Mouse (Mus musculus) midbrain, postnatal 0 days (tissue): ENCODE results near the gene Cmah. TPM values are rescaled to one million over a fixed set of nuclear protein-coding genes. Genes with fewer than 3 reads are reported as not detected.

ENCODE experiments used
- ATAC-seq: fragments of 200-750 bp; cut with Nextera tagmentation; 2 replicates; pipeline ENCODE4 v1.8.0; 2017; ENCODE audit warnings: moderate number of reproducible peaks, mild to moderate bottlenecking, moderate TSS enrichment, moderate library complexity; ENCODE audit not compliant: low FRiP score
- DNase-seq: peaks from one replicate; pipeline ENCODE4 v3.0.0-alpha.2; 2015; ENCODE audit warnings: low spot score
- H3K27ac ChIP-seq: fragments of 300-500 bp; sonication (generic); 2 replicates; pipeline ENCODE4 v1.5.1; 2014; ENCODE audit warnings: low read depth, mild to moderate bottlenecking, low read length, mixed read lengths
- H3K27me3 ChIP-seq: fragments of 300-500 bp; sonication (generic); 2 replicates; pipeline ENCODE4 v1.6.1; 2014; ENCODE audit warnings: low read length, control low read depth, mixed read lengths; ENCODE audit not compliant: insufficient read depth
- H3K36me3 ChIP-seq: fragments of 300-500 bp; sonication (generic); 2 replicates; pipeline ENCODE4 v1.6.1; 2014; ENCODE audit warnings: low read length, control low read depth, mixed read lengths; ENCODE audit not compliant: insufficient read depth
- H3K4me1 ChIP-seq: fragments of 300-500 bp; sonication (generic); 2 replicates; pipeline ENCODE4 v1.6.1; 2014; ENCODE audit warnings: mild to moderate bottlenecking, control low read depth, antibody characterized with exemption, low read length, mixed read lengths; ENCODE audit not compliant: insufficient read depth
- H3K4me2 ChIP-seq: fragments of 300-500 bp; sonication (generic); 2 replicates; pipeline ENCODE4 v1.6.1; 2014; ENCODE audit warnings: low read depth, mild to moderate bottlenecking, low read length, mixed read lengths; ENCODE audit not compliant: poor library complexity, severe bottlenecking
- H3K4me3 ChIP-seq: fragments of 300-500 bp; sonication (generic); 2 replicates; pipeline ENCODE4 v1.5.1; 2014; ENCODE audit warnings: low read depth, mild to moderate bottlenecking, low read length, moderate library complexity
- H3K9ac ChIP-seq: fragments of 300-500 bp; sonication (generic); replicated peaks from 2 replicates; pipeline ENCODE4 v1.6.1; 2014; ENCODE audit warnings: mild to moderate bottlenecking, low read length, moderate library complexity, mixed read lengths; ENCODE audit not compliant: poor library complexity, severe bottlenecking
- H3K9me3 ChIP-seq: fragments of 300-500 bp; sonication (generic); 2 replicates; pipeline ENCODE4 v1.6.1; 2016; ENCODE audit warnings: low read length, control low read depth
- CTCF ChIP-seq: IDR thresholded peaks from 2 replicates; pipeline ENCODE4 v1.5.1; 2016; ENCODE audit warnings: antibody characterized with exemption, mild to moderate bottlenecking
- WGBS: fragments of 180-500 bp; shearing (Covaris S2); extraction: QIAGEN DNeasy Blood & Tissue Kit; methylation state at CpG from one replicate; pipeline ENCODE4 v1.1.7; 2014; 5-methylcytosine and 5-hydroxymethylcytosine counted together
- polyA plus RNA-seq: library from polyadenylated mRNA; unstranded; fragments of >200 nt; fragmentation: Nextera tagmentation; extraction: Ambion mirVana; gene quantifications from 2 replicates; pipeline ENCODE4 v1.2.1, GENCODE M21; 2015
- total RNA-seq: library from RNA; depleted of rRNA; stranded (reverse); fragments of >200 nt; gene quantifications from 2 replicates; pipeline ENCODE4 v1.2.3, GENCODE M21; 2014

Cmah gene
- total and polyA plus RNA-seq, 2 experiments from 2014 or later: 0.05 to 0.14 TPM

DNA sequence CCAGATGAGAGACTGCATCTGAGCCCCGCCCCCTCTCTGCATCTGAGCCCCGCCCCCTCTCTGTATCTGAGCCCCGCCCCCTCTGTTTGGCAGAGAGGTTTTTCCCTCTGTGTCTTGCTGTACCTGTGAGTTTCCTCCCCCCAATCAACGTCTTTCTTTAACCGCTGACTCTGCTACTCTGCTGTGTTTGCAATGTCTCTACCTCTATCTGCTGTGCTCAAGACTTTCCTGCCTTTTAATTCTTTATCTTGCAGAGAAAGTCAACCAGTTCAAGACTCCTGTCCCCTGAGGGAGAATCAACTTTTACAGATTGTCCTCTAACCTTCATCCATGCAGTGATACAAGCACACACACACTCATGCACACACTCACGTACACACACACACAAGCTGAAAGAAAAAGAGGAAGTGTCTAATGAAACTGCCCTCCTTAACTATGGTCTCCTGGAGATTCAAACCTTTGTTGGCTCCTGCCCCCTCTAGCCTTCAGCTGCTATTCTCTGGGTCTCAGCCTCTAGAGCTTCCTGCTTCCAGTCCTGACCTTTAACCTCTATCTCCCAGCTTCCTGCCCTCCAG lies 188.0 kb downstream of the Cmah start:
- no peak for TF ChIP-seq CTCF
- 57% methylated on average over 6 of the region's 6 CpGs for WGBS
- no peak overlapping the region for H3K9ac ChIP-seq
- no peaks in the 10 kb centered on the region for H3K4me1 ChIP-seq
- no peaks in the 10 kb centered on the region for H3K9me3 ChIP-seq
- no peak for ATAC-seq
- no peak overlapping the region for H3K4me3 ChIP-seq
- no peak overlapping the region for H3K4me2 ChIP-seq
- DNase-seq: no peak
- no peak overlapping the region for H3K27ac ChIP-seq
- no peaks in the 10 kb centered on the region for H3K27me3 ChIP-seq
- H3K36me3 ChIP-seq: no peaks in the 10 kb centered on the region

DNA sequence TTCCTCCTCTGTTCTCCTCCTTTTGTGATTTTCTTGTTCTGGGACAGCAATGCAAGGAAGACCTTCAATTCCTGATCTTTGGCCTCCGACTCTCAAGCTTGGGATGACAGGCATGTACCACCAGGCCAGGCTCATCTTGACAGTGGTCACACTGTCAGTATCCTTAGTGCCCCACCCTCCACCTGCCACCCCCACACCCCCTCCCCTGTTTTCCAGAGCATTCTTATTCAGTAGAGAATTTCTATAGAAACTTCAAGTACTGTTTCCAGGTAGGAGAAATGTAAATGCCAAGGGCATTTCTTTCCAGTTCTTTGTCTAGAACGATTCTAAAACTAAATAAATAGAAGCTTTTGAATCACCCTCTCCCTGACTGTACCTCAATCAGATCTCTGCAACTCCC lies 190.6 kb downstream of the Cmah start:
- DNase-seq: no peak
- Histone ChIP-seq H3K27ac (no peak overlapping the region), H3K4me3 (no peak overlapping the region), H3K9ac (no peak overlapping the region), H3K9me3 (no peaks in the 10 kb centered on the region), H3K27me3 (no peaks in the 10 kb centered on the region), H3K36me3 (no peaks in the 10 kb centered on the region), H3K4me1 (peaks cover 9% of the 10 kb centered on the region; the same call in 1 of the 2 replicates), H3K4me2 (no peak overlapping the region)
- TF ChIP-seq CTCF: no peak
- no peak for ATAC-seq
- WGBS: 66% methylated on average over 2 of the region's 2 CpGs

GRCm38 (mm10) chr13:24518887-24519286 lies 191.7 kb downstream of the Cmah start:
- Histone ChIP-seq H3K4me2 (no peak overlapping the region), H3K9ac (no peak overlapping the region), H3K9me3 (no peaks in the 10 kb centered on the region), H3K27ac (no peak overlapping the region), H3K36me3 (no peaks in the 10 kb centered on the region), H3K27me3 (no peaks in the 10 kb centered on the region), H3K4me3 (no peak overlapping the region), H3K4me1 (peaks cover 9% of the 10 kb centered on the region; the same call in 1 of the 2 replicates)
- 39% methylated on average over 6 of the region's 6 CpGs for WGBS
- TF ChIP-seq CTCF: peak; percentile 59
- no peak for ATAC-seq
- DNase-seq: peak; percentile 39

GRCm38 (mm10) chr13:24519976-24520647 lies 192.9 kb downstream of the Cmah start:
- no peak for TF ChIP-seq CTCF
- Histone ChIP-seq H3K9ac (no peak overlapping the region), H3K9me3 (no peaks in the 10 kb centered on the region), H3K27ac (no peak overlapping the region), H3K27me3 (no peaks in the 10 kb centered on the region), H3K4me1 (peaks cover 9% of the 10 kb centered on the region; the same call in 1 of the 2 replicates), H3K4me3 (no peak overlapping the region), H3K36me3 (no peaks in the 10 kb centered on the region), H3K4me2 (no peak overlapping the region)
- 89% methylated on average over 14 of the region's 14 CpGs for WGBS
- ATAC-seq (no peak), DNase-seq (no peak)

DNA sequence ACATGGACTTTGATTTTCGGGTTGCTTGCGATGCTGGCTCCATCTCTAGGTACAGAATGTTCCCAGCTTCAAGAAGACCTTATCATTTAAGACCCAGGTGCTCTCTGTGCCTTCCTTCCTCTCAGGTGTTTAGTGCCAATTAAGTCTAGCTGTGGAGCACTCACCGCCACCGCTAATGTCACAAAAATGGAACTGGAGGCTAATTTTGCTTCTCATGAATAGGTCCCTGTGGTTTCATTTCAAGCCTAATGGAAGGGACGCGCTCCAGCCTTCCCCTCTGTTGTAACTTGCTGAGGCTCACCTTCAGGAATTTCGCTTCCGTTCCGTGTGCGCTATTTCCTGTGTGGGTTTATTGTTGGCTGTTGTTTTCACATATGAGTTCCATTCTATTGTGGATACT lies 193.6 kb downstream of the Cmah start:
- Histone ChIP-seq H3K4me2 (no peak overlapping the region), H3K9ac (no peak overlapping the region), H3K27me3 (no peaks in the 10 kb centered on the region), H3K9me3 (no peaks in the 10 kb centered on the region), H3K36me3 (no peaks in the 10 kb centered on the region), H3K27ac (0 out of 2 replicates have a peak overlapping the region, but pooled peaks have one; percentile 47), H3K4me1 (peaks cover 9% of the 10 kb centered on the region; the same call in 1 of the 2 replicates), H3K4me3 (no peak overlapping the region)
- DNase-seq (no peak), ATAC-seq (no peak)
- WGBS: 78% methylated on average over 10 of the region's 10 CpGs
- TF ChIP-seq CTCF: no peak
